Mouse (Mus musculus) layer of hippocampus, adult 8-10 months (tissue): ENCODE data around the gene Fbxl17. TPM values are rescaled to one million over a fixed set of nuclear protein-coding genes. Genes with fewer than 3 reads are reported as not detected.

Source experiments
- DNase-seq, 2 experiments: peaks; one replicate each; pipeline ENCODE4 v3.0.0; 2022; ENCODE audit warnings: low spot score in 2 of 2
- total RNA-seq, 4 experiments: library from RNA; stranded (reverse); gene quantifications; 2 replicates each; pipeline ENCODE4 v1.2.4; 2022

The Fbxl17 gene
- total RNA-seq, 4 experiments from 2014 or later = 48.7 to 59.9 (median 54.3) TPM

- no peak for DNase-seq
Observed at GRCm38 (mm10) chr17:63171890-63172491, 327.8 kb downstream of the Fbxl17 start.

- DNase-seq = no peak
Observed at GRCm38 (mm10) chr17:63171264-63171663, 328.6 kb downstream of the Fbxl17 start.

GRCm38 (mm10) chr17:63168019-63168788 is 331.6 kb downstream of the Fbxl17 start:
- no peak for DNase-seq

GRCm38 (mm10) chr17:63167248-63167647 is 332.6 kb downstream of the Fbxl17 start:
- no peak for DNase-seq

GRCm38 (mm10) chr17:63166692-63167091 is 333.1 kb downstream of the Fbxl17 start:
- no peak for DNase-seq

GRCm38 (mm10) chr17:63165847-63166246 is 334.0 kb downstream of the Fbxl17 start:
- no peak for DNase-seq

GRCm38 (mm10) chr17:63164289-63164688 is 335.5 kb downstream of the Fbxl17 start:
- DNase-seq = no peak

GRCm38 (mm10) chr17:63161953-63162352 is 337.9 kb downstream of the Fbxl17 start:
- DNase-seq = no peak

GRCm38 (mm10) chr17:63159196-63159595 is 340.6 kb downstream of the Fbxl17 start:
- DNase-seq = no peak

GRCm38 (mm10) chr17:63158436-63158835 is 341.4 kb downstream of the Fbxl17 start:
- no peak for DNase-seq

GRCm38 (mm10) chr17:63157906-63158305 is 341.9 kb downstream of the Fbxl17 start:
- no peak for DNase-seq

GRCm38 (mm10) chr17:63157019-63157418 is 342.8 kb downstream of the Fbxl17 start:
- DNase-seq = no peak

- DNase-seq = no peak
Observed at GRCm38 (mm10) chr17:63146514-63146913, 353.3 kb downstream of the Fbxl17 start.

GRCm38 (mm10) chr17:63145751-63146491 is 353.9 kb downstream of the Fbxl17 start:
- DNase-seq = no peak

- no peak for DNase-seq
Observed at GRCm38 (mm10) chr17:63145311-63145741, 354.5 kb downstream of the Fbxl17 start.

GRCm38 (mm10) chr17:63143825-63144224 is 356.0 kb downstream of the Fbxl17 start:
- DNase-seq = no peak

GRCm38 (mm10) chr17:63134805-63135204 is 365.0 kb downstream of the Fbxl17 start:
- no peak for DNase-seq

GRCm38 (mm10) chr17:63122427-63122826 is 377.4 kb downstream of the Fbxl17 start:
- no peak for DNase-seq

GRCm38 (mm10) chr17:63119701-63120100 is 380.1 kb downstream of the Fbxl17 start:
- no peak for DNase-seq

- no peak for DNase-seq
Observed at GRCm38 (mm10) chr17:63119077-63119476, 380.7 kb downstream of the Fbxl17 start.

GRCm38 (mm10) chr17:63117130-63117529 is 382.7 kb downstream of the Fbxl17 start:
- DNase-seq = no peak

- DNase-seq = no peak
Observed at GRCm38 (mm10) chr17:63114399-63115085, 385.3 kb downstream of the Fbxl17 start.
